Mouse (Mus musculus) kidney, adult 8-10 months (tissue): Measurements from ENCODE around the gene Erp27.

Source experiments
- DNase-seq, 2 experiments: peaks; one replicate each; pipeline ENCODE4 v3.0.0; 2022

The Erp27 gene

DNA sequence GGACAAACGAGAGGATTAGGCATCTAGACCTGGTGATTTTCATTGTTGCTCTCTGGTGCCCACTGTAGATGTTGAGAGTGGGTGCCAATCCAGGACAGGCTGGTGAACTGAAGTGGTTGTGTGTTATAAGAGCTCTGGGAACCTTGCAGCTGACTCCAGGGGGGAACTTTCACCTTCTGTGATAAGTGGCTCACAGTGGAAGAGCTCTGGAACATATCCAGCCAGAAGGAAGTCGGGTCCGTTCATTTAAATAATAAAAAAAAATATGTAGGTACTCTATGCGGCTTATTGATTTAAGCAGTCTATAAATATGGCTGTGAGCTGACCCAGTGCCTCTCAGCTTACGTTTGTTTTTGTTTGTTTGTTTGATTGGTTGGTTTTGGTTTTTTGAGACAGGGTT is at the start of gene Erp27:
Gene Erp27 (minus strand): TSS at position 101 of the 400 bp plus-strand sequence.
- DNase-seq: no peak

DNA sequence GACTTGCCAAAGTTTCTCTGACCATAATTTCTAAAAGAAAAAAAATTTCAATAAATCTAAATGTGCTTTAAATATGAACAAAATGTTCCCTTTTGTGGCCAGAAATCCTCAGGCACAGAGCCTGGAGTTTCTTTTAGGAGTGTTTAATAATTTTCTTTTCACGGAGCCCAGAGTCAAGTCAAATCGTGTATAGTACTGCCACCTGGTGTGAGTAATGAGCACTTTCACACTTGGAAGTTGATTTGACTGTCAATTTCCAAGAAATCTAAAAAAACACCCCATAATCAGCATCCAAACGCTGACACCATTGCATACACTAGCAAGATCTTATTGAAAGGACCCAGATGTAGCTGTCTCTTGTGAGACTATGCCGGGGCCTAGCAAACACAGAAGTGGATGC is 46.9 kb upstream of the Erp27 start:
- peak in 1 of 2 experiments; percentile 8 for DNase-seq

DNA sequence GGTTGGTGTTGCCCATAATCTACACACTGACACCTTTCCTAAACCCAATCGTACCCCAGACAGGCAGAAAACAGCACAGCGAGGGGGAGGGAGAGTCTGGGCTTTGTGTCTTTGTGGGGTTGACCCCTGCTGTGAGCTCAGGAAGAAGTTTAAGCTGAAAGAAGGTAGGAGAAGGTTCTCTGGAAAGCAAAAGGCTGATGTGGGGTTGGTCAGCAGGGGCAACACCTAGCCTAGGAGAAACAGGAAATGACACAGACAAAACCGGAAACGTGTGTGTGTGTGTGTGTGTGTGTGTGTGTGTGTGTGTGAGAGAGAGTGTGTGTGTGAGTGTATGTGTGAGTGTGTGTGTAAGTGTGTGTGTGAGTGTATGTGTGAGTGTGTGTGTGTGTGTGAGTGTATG is 45.5 kb upstream of the Erp27 start:
- DNase-seq: no peak

DNA sequence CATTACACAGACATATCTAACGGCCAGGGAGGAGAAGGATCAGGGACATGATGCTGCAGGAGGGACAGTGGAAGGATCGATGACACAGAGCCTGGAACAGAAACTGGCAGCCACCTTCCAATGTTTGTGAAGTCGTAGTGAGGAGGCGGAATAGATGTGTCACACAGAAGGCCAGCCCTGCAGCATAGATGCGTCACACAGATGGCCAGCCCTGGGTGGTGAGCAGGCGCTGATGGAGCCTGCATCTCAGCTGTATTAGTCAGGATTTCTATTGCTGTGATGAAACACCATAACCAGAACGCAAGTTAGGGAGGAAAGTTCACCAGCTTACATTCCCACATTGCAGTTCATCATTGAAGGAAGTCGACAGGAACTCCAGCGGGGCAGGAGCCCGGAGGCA is 43.9 kb upstream of the Erp27 start:
- no peak for DNase-seq

DNA sequence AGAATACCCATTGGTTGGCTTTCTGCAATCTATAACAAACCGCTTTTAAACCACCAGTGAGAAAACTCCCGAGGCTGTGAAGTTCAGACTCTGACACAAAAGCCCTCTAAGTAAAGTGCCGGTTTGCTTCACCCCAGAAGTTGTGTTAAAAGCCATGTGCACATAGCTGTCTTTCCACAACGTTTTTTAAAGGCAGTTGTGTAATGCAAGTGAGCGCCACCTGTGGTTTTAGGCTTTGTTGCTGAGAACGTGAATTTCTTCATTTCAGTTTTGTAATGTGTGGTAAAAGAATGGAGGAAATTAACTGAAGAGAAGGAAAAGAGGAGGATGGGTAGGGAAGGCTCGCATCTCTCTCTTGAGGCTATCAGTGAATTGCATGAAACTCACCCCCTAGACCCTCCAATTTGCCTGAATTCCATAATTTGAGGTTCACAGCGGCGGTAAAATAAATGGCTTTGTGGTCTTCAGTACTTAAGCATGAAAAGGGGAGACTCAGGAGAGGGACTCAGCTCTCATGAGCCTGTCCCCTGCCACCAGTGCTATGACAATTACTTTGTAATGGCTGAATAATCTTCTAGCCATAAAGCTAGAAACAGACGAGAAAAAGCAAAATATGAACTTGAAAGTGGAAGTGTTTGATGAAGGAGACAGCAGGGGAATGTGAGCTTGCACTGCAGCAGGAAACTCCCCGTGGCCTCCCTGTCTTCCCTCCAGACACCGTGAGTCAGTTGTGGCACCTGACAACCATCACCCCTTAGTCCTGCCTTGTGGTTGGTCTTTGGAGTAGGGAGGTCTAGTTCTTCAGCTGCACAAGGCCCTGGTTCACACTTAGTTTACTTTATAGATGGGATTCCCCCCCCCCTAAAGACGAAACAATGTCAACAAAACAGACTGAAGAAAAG is 42.9 kb upstream of the Erp27 start:
- DNase-seq: no peak

DNA sequence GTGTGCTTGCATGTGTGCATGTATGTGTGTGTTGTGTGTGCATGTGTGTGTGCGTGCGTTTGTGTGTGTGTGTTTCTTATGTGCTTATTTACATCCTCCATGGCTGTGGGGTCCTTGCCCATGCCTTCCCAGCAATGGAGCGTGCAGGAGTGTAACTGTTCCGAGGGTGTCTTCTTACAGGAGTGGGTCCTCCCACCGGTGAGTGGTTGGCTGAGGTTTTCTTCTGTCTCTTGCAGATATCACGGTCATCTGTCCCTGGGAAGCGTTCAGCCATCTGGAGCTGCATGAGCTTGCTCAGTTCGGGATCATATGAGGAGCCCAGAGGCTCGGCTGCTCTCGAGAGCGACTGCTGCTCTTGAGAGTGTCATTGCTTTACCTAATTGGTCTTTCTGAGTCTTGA is 41.0 kb upstream of the Erp27 start:
- no peak for DNase-seq

DNA sequence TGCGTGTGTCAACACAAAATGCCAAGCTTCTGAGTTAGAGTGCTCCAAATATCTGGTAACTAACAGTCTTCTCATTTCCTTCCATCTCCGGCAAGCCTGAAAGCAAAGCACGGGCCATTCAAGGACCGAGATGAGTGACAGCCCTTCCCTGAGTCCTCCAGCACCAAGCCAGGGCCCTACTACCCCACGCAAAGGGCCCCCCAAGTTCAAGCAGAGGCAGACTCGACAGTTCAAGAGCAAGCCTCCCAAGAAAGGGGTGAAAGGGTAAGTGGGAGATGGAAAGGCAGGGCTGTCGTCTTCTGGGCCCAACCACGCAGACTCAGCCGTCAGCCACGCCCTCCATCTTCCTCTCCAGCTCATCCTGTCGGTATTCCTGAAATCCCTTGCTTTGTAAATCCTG is 37.2 kb upstream of the Erp27 start:
- DNase-seq: no peak

DNA sequence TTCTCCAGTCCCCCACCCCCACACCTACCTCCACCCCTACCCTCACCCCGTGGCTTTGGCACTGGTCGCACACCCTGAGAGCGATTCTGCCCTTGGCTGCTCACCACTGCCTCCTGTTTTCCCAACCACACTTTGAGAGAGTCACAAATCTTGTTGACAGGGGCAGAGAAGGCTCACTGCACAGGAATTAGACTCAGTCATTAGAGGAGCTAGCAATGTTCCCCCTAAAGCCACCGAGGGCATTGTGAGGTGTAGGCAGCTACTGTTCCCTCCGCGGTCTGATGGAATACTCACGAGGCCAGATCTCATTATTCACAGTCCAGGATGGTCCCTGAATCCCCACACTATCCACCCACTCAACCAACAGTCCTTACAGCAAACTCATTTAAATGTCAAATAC is 35.1 kb upstream of the Erp27 start:
- no peak for DNase-seq

DNA sequence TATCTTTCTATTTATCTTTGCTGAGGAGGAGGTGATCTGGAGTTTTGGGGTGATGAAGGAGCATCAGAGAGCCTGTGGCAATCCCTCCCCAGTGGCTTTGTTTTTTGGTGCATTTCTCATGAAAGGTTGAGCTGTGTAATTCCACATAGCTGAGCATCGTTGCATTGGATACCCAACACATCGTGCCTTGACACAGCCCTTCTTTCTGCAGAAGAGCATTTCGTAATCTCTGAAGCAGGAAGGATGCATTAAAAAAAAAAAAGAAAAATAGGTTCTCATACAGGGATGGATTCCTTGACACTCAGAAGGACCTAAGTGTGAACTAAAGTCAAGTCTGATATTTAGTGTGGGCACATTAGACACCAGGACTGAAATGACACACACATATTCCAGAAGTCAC is 33.3 kb upstream of the Erp27 start:
- DNase-seq: no peak

DNA sequence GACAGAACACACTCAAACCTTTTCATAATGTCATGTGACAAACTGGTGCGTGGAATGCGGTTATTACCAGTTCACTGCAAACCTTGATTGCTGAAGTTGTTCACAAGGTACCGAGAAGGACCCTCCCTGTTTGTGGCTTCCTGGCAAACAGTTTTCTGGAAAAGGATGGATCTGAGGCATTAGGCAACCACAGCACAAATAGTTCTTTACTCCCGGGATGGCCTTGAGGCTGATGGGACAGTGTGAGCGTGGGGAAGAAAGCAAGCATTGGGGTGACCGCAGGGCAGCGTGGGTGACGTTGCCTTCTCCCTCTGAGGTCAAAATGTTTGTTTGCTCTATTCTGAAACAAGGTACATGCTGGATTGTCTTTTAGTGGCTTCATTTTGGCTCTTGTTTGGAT is 32.7 kb upstream of the Erp27 start:
- no peak for DNase-seq

DNA sequence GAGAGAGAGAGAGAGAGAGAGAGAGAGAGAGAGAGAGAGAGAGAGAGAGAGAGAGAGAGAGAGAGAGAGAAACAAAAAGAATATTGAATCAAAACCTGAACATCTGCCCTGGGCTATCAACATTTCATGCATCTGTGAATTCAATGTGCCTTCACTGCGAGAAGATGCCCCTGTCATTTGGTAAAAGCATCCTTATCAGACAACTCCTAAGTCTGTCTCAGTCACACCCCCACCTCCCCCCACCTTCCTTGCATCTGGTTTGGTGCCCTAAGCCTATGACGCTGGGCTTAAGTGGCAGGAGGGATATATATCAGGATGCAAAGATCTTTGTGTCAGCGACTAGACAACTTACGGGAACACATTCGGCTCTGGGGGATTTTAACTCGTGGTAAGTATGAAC is 32.2 kb upstream of the Erp27 start:
- no peak for DNase-seq

DNA sequence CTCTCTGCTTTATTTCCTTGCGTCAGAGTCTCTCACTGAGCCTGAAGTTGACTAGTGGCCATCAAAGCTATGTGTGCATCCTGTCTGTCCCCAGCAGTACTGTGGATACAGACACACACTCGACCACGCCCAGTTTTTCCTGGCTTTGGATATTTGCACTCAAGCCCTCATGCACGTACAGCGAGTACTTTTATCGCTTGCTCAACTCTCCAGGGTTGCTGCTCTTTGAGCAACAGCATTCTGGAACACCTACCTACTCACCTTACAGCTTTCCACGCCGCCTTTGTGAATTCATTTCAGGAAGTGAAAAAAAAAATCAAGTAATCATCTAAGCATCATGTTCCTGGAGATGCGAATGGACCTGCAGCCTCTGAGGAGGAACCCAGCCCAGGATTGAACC is 30.9 kb upstream of the Erp27 start:
- DNase-seq: no peak

DNA sequence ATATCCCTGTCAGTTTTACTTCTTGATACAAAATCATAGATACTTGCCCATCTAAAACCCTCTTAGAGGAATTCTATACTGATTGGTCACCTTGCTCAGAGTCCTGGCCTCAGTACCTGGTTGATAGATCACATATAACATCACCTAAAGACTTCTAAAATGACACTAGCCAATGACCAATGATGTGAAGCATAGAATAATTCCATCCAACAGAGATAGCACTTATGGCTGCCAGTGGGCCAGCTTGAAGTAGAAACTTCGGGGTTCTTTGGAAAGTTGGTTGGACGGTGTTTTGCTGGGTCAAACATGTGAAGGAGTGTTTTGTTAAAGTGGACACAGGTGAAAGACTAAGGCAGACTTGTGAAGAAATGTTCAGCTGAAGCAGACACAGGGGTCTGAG is 28.2 kb upstream of the Erp27 start:
- no peak for DNase-seq

DNA sequence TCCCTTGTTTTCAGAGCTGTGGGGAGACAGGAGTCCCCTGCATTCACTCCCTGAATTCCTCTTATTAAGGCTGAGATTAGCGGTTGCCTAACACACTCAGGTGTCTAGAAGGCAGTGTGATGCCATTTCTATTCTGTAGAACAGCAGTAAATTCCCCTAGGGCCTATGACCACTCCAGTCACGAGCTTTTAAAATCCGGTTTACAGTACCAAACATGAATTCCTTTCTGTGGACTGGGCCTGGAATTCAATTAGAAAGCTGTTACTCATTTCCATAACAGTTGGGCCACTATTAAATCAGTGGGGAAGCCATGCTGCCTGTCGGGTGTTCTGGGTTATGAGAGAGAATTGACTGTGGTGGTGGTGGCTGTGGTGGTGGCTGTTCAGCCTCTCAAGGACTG is 25.7 kb upstream of the Erp27 start:
- DNase-seq: no peak

DNA sequence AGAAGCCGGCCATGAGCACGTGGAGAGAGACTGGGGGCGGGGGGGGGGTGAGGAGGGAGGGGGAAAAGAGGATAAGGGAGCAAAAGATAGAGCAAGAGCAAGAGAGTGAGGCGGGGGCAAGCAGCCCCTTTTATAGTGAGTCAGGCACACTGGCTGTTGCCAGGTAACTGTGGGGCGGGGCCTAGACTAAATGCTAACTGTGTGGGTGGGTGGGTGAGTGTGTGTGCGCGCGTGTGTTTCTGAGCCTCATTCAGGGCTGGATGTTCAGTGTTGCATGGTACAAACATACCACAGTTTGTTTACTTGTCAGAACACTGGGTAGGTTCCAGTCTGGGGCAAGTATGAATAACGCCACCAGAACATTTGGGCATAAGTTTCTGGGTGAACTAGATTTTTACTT is 25.0 kb upstream of the Erp27 start:
- DNase-seq: no peak

DNA sequence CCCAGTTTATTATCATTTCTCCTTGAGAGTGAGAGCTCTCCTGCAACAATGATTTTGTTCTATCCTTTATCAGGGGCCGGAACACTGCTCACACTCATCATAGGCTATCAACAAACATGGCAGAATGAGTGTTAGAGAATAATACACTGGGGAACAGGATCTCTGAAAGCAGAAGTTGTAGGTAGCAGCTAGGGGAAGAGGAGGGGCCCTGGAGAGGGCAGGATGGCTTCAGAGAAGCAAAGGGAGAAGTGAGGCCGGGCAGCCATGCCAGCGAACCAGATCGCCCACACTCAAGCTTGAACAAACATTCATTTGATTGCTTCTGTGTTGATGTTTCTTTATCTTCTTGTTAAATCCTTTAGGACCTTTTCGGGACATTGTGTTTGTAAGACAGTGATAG is 24.3 kb upstream of the Erp27 start:
- no peak for DNase-seq

DNA sequence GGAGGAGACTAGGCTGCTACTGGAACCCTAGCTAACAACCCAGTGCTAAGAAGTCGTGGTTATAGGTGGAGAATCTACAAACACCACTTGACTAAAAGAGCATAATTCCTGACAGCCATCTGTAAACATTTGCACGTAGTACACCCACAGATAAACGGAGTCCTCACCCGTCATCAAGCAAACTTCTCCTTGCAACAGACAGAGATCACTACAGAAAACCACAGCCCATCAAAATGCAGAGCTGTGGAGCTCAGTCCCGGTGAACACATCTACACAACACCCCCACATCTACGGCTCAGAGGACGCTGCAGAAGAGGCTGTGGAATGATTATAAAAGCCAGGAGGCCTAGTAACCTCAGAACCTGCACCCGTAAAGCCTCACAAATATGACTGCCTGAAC is 22.5 kb upstream of the Erp27 start:
- no peak for DNase-seq

DNA sequence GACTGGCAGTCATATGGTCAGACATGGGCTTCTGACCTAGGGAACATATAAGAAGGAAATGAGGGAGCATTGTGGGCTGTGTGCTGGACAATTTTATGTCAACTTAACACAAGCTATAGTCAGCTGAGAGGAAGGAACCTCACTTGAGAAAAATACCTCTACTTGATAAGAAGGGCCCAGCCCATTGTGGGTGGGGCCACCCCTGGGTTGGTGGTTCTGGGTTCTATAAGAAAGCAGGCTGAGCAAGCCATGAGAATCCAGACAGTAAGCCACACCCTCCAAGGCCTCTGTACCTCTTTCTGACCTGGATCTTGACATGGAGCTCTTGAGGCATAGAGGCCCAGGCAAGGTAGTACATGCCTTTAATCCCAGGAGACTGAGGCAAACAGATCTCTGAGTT is 21.4 kb upstream of the Erp27 start:
- DNase-seq: no peak

DNA sequence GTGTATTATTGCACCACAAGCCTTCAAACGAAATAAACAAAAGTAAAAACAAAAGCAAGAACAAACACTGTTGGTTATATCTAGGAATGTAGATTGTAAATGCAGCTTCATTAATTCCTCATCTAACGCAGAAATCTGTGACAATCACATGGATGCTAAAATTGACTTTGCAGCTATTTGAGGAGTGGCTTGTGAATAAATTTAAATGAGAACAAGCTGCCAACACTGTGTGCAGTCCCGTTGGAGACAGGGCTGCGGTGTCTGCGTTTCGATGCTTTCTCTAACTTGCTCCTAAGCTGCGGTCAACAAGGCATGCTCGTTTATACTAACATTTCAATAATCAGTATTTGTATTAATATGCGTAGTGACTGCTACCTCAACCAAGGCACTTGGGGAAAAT is 20.3 kb upstream of the Erp27 start:
- no peak for DNase-seq

DNA sequence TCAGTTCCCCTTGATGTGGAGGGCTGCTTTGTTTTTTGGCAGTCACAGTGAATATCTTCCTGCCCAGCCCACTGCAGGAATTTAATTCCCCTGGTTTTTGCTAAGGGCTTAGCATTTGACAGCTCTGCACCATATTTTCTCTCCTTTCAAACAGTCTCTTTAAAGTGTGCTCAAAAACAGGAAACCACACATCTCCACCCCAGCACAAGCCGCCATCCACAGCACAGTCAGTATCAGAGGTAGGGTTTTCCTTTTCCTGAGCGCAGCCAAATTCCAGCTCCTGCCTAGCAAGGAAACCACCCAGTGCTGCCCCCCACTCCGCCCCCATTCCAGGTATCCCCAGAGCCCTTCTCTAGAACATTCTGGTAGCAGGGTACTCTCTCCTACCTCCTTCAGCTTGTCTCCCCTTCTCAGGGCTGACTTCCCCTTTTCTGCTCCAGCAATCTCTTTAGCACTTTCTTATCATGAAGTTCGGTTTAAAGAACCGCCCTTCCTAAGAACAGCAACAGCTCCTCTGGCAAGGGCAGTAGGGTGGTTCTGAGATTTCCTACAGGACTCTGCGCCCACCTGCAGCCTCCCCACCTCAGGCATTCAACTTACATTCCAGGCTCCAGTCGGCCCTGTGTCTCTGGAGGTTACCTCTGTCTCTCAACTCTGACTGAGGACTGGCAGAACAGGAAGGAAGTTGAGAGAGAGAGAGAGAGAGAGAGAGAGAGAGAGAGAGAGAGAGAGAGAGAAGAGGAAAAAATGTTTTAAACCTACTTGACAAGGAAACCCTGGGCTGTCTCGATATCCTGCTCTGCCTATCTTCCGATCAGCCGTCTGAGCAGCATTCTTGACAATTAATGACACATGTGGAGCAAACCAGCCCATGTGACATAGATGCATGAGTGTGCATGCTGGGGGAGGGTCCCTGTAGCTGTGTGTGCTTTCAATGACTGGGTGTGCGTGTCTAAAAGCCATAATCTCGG is 19.4 kb upstream of the Erp27 start, which contains the start of gene Arhgdib:
Gene Arhgdib (minus strand): TSS at position 849 of the 971 bp plus-strand sequence.
- DNase-seq: peak in 1 of 2 experiments; percentile 51

DNA sequence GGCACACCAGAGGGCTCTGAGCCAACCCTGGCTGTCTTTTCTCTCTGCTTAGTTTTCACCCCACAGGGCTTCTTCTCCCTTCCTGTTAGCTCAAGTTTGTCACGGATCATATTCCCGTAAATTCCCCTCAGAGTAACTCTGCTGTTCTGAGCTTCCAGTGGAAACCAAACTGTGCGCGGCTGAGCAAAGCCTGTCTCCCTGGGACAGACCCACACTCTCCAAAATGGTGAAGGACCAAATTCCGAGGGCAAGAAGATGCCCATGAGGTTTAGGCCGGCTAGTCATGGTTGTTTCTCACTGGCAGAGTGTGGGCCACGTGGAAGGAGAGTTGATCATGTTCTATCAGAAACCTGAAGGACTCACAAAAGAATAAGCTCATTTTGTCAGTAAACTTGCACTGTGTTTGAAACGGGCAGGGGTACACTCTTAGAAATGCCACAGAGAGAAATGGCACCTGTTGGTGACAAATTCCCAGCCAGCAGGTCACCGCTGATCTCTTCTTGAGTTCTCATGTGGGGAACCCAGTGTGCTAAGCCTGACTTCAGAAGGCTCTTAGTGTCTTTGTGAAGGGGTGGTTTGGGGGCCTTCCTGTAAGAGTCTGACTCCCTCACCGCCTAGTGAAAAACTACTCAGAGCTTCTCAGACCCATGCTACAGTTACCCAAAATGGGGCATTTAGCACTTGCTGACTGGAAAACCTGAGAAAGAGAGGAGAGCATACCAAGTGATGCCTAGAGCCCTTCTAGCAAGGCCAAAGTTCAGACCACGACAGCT is 18.4 kb upstream of the Erp27 start:
- no peak for DNase-seq

DNA sequence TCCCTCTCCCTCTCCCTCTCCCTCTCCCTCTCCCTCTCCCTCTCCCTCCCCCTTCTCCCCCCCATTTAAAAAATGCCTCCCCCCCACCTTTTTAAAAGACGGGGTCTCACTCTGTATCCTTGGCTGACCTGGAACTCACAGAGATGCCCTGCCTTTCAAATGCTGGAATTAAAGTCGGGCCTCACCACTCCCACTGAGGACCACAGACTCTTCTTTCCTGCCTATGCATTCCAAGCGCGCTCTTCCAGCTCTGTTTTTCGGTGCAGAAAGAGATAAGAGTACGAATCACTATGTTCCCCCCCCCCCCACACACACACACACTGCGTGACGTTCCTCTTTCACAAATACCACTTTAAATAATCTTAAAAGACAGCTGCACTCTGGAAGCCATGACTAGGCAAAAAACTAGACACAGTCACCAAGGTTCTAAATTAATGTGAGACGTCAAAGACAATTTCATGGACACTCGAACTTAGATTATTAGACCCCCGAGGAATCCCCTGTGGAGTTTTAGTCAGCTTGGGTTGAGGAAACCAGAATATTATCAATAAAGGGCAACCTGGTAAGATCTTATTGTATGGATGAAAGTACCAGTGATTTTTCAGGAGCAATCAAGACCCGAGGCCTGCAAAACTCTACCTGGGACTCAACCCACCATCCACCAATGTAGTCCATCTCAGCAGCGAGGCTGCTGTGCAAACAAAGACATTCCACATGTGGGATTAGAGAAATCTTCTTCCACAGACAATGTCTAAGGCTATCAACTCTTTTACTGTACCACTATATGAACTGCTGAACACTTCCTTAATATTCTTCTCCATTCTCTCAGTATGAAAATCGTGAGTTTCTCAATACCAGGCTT is 17.6 kb upstream of the Erp27 start:
- no peak for DNase-seq
